In genomic region chr7:34471003-34471402, GRCm38 (mm10) we compare ENCODE assay signal across 14 mouse cellular contexts.
DNase-seq lines count a peak whose midpoint lies in the region; ATAC-seq lines count a peak whose summit lies in the region.
"Had no signal": no experiment of that assay in that cellular context is flagged by ENCODE, and none has a peak within 500 bp of the region (broad histone marks: within the 10 kb centered on the region; RNA-seq: fewer than 3 reads in every experiment).

No protein-coding gene starts in this region.

- H3K36me3 ChIP-seq in embryonic facial prominence, embryonic 13.5 days = no peaks in the 10 kb centered on the region
- no peaks in the 10 kb centered on the region for H3K36me3 ChIP-seq in embryonic facial prominence, embryonic 10.5 days (replicated peaks)
- no peaks in the 10 kb centered on the region for H3K36me3 ChIP-seq in midbrain, embryonic 12.5 days
- H3K36me3 ChIP-seq in midbrain, embryonic 11.5 days (ENCODE audit: control insufficient read depth, insufficient read depth, low read length) = no peaks in the 10 kb centered on the region
- no peaks in the 10 kb centered on the region for H3K36me3 ChIP-seq in hindbrain, embryonic 16.5 days (ENCODE audit: control insufficient read depth, insufficient read depth, low read length)
- H3K36me3 ChIP-seq in neural tube, embryonic 15.5 days = no peaks in the 10 kb centered on the region
- H3K36me3 ChIP-seq: heart, embryonic 12.5 days; liver, embryonic 13.5 days had no signal

- H3K4me3 ChIP-seq in embryonic facial prominence, embryonic 13.5 days = no peak overlapping the region
- H3K4me3 ChIP-seq in embryonic facial prominence, embryonic 10.5 days = no peak overlapping the region
- no peak overlapping the region for H3K4me3 ChIP-seq in midbrain, embryonic 12.5 days
- no peak overlapping the region for H3K4me3 ChIP-seq in midbrain, embryonic 11.5 days (ENCODE audit: low read depth, low read length)
- H3K4me3 ChIP-seq in hindbrain, embryonic 16.5 days (ENCODE audit: low read length) = no peak overlapping the region
- H3K4me3 ChIP-seq in neural tube, embryonic 15.5 days (replicated peaks) = no peak overlapping the region
- H3K4me3 ChIP-seq: heart, embryonic 12.5 days; layer of hippocampus, adult 2 months; liver, embryonic 13.5 days had no signal

- no peak for ATAC-seq in embryonic facial prominence, embryonic 13.5 days (ENCODE audit: insufficient number of reproducible peaks, insufficient read depth, low FRiP score, low TSS enrichment, low read depth)
- no peak for ATAC-seq in midbrain, embryonic 12.5 days (ENCODE audit: low FRiP score, low read depth)
- ATAC-seq in midbrain, embryonic 11.5 days (ENCODE audit: low FRiP score) = no peak
- ATAC-seq in hindbrain, embryonic 16.5 days = no peak
- ATAC-seq in neural tube, embryonic 15.5 days (ENCODE audit: low FRiP score) = no peak
- no peak for ATAC-seq in megakaryocyte progenitor cell, adult 5-6 weeks (replicated peaks; ENCODE audit: poor library complexity)
- no peak for ATAC-seq in activated CD4-positive, CD25-positive, alpha-beta regulatory T cell, adult 4 months

- no peak overlapping the region for H3K9ac ChIP-seq in embryonic facial prominence, embryonic 13.5 days
- H3K9ac ChIP-seq in midbrain, embryonic 12.5 days (replicated peaks) = no peak overlapping the region
- H3K9ac ChIP-seq in midbrain, embryonic 11.5 days (ENCODE audit: low read length) = no peak overlapping the region
- H3K9ac ChIP-seq in hindbrain, embryonic 16.5 days (ENCODE audit: low read depth, low read length) = no peak overlapping the region
- H3K9ac ChIP-seq in neural tube, embryonic 15.5 days (replicated peaks) = no peak overlapping the region
- H3K9ac ChIP-seq: heart, embryonic 12.5 days; liver, embryonic 13.5 days had no signal

- DNase-seq in embryonic facial prominence, embryonic 10.5 days (ENCODE audit: low spot score) = no peak
- no peak for DNase-seq in midbrain, embryonic 11.5 days (ENCODE audit: low spot score, missing footprints)
- DNase-seq: adrenal gland, postnatal 14 days; liver, embryonic 13.5 days; lung, postnatal 14 days had no signal

- H3K9me3 ChIP-seq in embryonic facial prominence, embryonic 13.5 days = no peaks in the 10 kb centered on the region
- H3K9me3 ChIP-seq in embryonic facial prominence, embryonic 10.5 days = no peaks in the 10 kb centered on the region
- no peaks in the 10 kb centered on the region for H3K9me3 ChIP-seq in midbrain, embryonic 12.5 days
- H3K9me3 ChIP-seq in midbrain, embryonic 11.5 days (ENCODE audit: control insufficient read depth, low read length) = no peaks in the 10 kb centered on the region
- no peaks in the 10 kb centered on the region for H3K9me3 ChIP-seq in hindbrain, embryonic 16.5 days (ENCODE audit: control insufficient read depth, low read length)
- no peaks in the 10 kb centered on the region for H3K9me3 ChIP-seq in neural tube, embryonic 15.5 days (replicated peaks)
- H3K9me3 ChIP-seq: heart, embryonic 12.5 days; liver, embryonic 13.5 days had no signal

- H3K27ac ChIP-seq in embryonic facial prominence, embryonic 13.5 days = no peak overlapping the region
- H3K27ac ChIP-seq in embryonic facial prominence, embryonic 10.5 days (replicated peaks) = no peak overlapping the region
- H3K27ac ChIP-seq in midbrain, embryonic 12.5 days (replicated peaks) = no peak overlapping the region
- no peak overlapping the region for H3K27ac ChIP-seq in midbrain, embryonic 11.5 days (ENCODE audit: low read depth, low read length)
- no peak overlapping the region for H3K27ac ChIP-seq in hindbrain, embryonic 16.5 days (ENCODE audit: low read depth, low read length)
- no peak overlapping the region for H3K27ac ChIP-seq in neural tube, embryonic 15.5 days (replicated peaks)
- H3K27ac ChIP-seq: layer of hippocampus, adult 2 months; liver, embryonic 13.5 days; stomach, postnatal 0 days had no signal

- no peaks in the 10 kb centered on the region for H3K27me3 ChIP-seq in embryonic facial prominence, embryonic 13.5 days
- no peaks in the 10 kb centered on the region for H3K27me3 ChIP-seq in embryonic facial prominence, embryonic 10.5 days (replicated peaks; ENCODE audit: low read depth, poor library complexity, severe bottlenecking)
- no peaks in the 10 kb centered on the region for H3K27me3 ChIP-seq in midbrain, embryonic 12.5 days
- H3K27me3 ChIP-seq in midbrain, embryonic 11.5 days (ENCODE audit: control insufficient read depth, insufficient read depth, low read length) = no peaks in the 10 kb centered on the region
- no peaks in the 10 kb centered on the region for H3K27me3 ChIP-seq in hindbrain, embryonic 16.5 days (replicated peaks; ENCODE audit: control insufficient read depth, insufficient read depth, low read length)
- no peaks in the 10 kb centered on the region for H3K27me3 ChIP-seq in neural tube, embryonic 15.5 days (replicated peaks)
- H3K27me3 ChIP-seq: heart, embryonic 12.5 days; liver, embryonic 13.5 days had no signal

- H3K4me2 ChIP-seq in embryonic facial prominence, embryonic 13.5 days = peak overlapping the region; percentile 35
- H3K4me2 ChIP-seq in midbrain, embryonic 12.5 days (replicated peaks) = peak overlapping the region; percentile 13
- no peak overlapping the region for H3K4me2 ChIP-seq in midbrain, embryonic 11.5 days
- peak overlapping the region; percentile 11 for H3K4me2 ChIP-seq in hindbrain, embryonic 16.5 days (ENCODE audit: low read length)
- peak overlapping the region; percentile 46 for H3K4me2 ChIP-seq in neural tube, embryonic 15.5 days
- H3K4me2 ChIP-seq: heart, embryonic 12.5 days; liver, embryonic 13.5 days had no signal

- 39% methylated on average over 14 of the region's 14 CpGs for WGBS in embryonic facial prominence, embryonic 13.5 days
- 57% methylated on average over 14 of the region's 14 CpGs for WGBS in embryonic facial prominence, embryonic 10.5 days
- WGBS in midbrain, embryonic 12.5 days = 47% methylated on average over 14 of the region's 14 CpGs
- 55% methylated on average over 14 of the region's 14 CpGs for WGBS in midbrain, embryonic 11.5 days
- 37% methylated on average over 14 of the region's 14 CpGs for WGBS in hindbrain, embryonic 16.5 days
- WGBS in neural tube, embryonic 15.5 days = 18% methylated on average over 14 of the region's 14 CpGs

- H3K4me1 ChIP-seq in embryonic facial prominence, embryonic 13.5 days = peaks cover 9% of the 10 kb centered on the region; the same call in 1 of the 2 replicates
- no peaks in the 10 kb centered on the region; the same call in 1 of the 2 replicates for H3K4me1 ChIP-seq in embryonic facial prominence, embryonic 10.5 days
- no peaks in the 10 kb centered on the region for H3K4me1 ChIP-seq in midbrain, embryonic 12.5 days
- no peaks in the 10 kb centered on the region for H3K4me1 ChIP-seq in midbrain, embryonic 11.5 days (ENCODE audit: control insufficient read depth, insufficient read depth, low read length)
- H3K4me1 ChIP-seq in hindbrain, embryonic 16.5 days (ENCODE audit: control insufficient read depth, insufficient read depth, low read depth, low read length) = no peaks in the 10 kb centered on the region
- peaks cover 4% of the 10 kb centered on the region; the same call in 1 of the 2 replicates for H3K4me1 ChIP-seq in neural tube, embryonic 15.5 days
- H3K4me1 ChIP-seq: heart, embryonic 12.5 days; liver, embryonic 13.5 days had no signal
